Mouse (Mus musculus) heart, adult 2 months (tissue): Measurements from ENCODE around the gene 1700012B07Rik. TPM values are rescaled to one million over a fixed set of nuclear protein-coding genes. Genes with fewer than 3 reads are reported as not detected.

Experiments
- DNase-seq, 2 experiments: peaks; one replicate each; pipeline ENCODE4 v3.0.0; 2021
- H3K27ac ChIP-seq: fragments of 200-600 bp; 2 replicates; pipeline ENCODE4 v1.8.1; 2022
- H3K27me3 ChIP-seq: fragments of 200-500 bp; 2 replicates; pipeline ENCODE4 v1.6.1; 2012; ENCODE audit warnings: mild to moderate bottlenecking, low read length, inconsistent platforms, mixed read lengths; ENCODE audit not compliant: control insufficient read depth, insufficient read depth
- H3K36me3 ChIP-seq: fragments of 200-500 bp; 2 replicates; pipeline ENCODE4 v1.6.1; 2012; ENCODE audit warnings: low read length, inconsistent platforms; ENCODE audit not compliant: control insufficient read depth, insufficient read depth
- H3K4me1 ChIP-seq: fragments of 200-500 bp; 2 replicates; pipeline ENCODE4 v1.6.1; 2011; ENCODE audit warnings: low read length; ENCODE audit not compliant: control insufficient read depth, insufficient read depth
- H3K4me3 ChIP-seq: fragments of 200-600 bp; 2 replicates; pipeline ENCODE4 v1.8.1; 2022
- H3K79me2 ChIP-seq: fragments of 200-500 bp; replicated peaks from 2 replicates; pipeline ENCODE4 v1.6.1; 2012; ENCODE audit warnings: mild to moderate bottlenecking, inconsistent platforms, low read length, moderate library complexity, mixed read lengths; ENCODE audit not compliant: control insufficient read depth, insufficient read depth
- H3K9ac ChIP-seq: fragments of 200-500 bp; 2 replicates; pipeline ENCODE4 v1.6.1; 2012; ENCODE audit warnings: low read depth, mild to moderate bottlenecking, control low read depth, inconsistent platforms, low read length, mixed read lengths
- CTCF ChIP-seq: fragments of 200-600 bp; IDR thresholded peaks from 2 replicates; pipeline ENCODE4 v1.8.1; 2022; ENCODE audit warnings: antibody characterized with exemption, mild to moderate bottlenecking, moderate library complexity
- EP300 ChIP-seq: fragments of 200-500 bp; IDR thresholded peaks from 2 replicates; pipeline ENCODE4 v1.6.1; 2011; ENCODE audit warnings: low read depth, low read length, control low read depth; ENCODE audit not compliant: insufficient read depth
- POLR2A ChIP-seq: fragments of 200-500 bp; IDR thresholded peaks from 2 replicates; pipeline ENCODE4 v1.6.1; 2011; ENCODE audit warnings: mild to moderate bottlenecking, low read depth, low read length, control low read depth; ENCODE audit not compliant: insufficient read depth
- WGBS: fragments of 180-500 bp; shearing (Covaris S2); methylation state at CpG from one replicate; pipeline ENCODE4 v1.1.7; 2018; 5-methylcytosine and 5-hydroxymethylcytosine counted together
- intact Hi-C: fragments of 180-260 bp; cut with DNase I; formaldehyde crosslinking; loops from one replicate; pipeline ENCODE4 v1.15.1; 2025
- polyA plus RNA-seq: library from polyadenylated mRNA; depleted of rRNA; stranded (reverse); fragments of >200 nt; gene quantifications from 2 replicates; pipeline ENCODE4 v1.2.3, GENCODE M21; 2012
- total RNA-seq, 2 experiments: library from RNA; stranded (reverse); gene quantifications; 2 replicates each; pipeline ENCODE4 v1.2.3; 2021

1700012B07Rik gene
- total and polyA plus RNA-seq, 3 experiments, result not detected

GRCm38 (mm10) chr11:109811721-109812120 is 16.1 kb downstream of the 1700012B07Rik start:
- DNase-seq, result no peak
- Histone ChIP-seq H3K4me1 (no peaks in the 10 kb centered on the region), H3K27ac (no peak overlapping the region), H3K79me2 (no peaks in the 10 kb centered on the region), H3K36me3 (no peaks in the 10 kb centered on the region), H3K9ac (no peak overlapping the region), H3K4me3 (no peak overlapping the region), H3K27me3 (no peaks in the 10 kb centered on the region)
- WGBS, result 27% methylated on average over 2 of the region's 2 CpGs
- TF ChIP-seq CTCF, result no peak
- no peak for TF ChIP-seq POLR2A
- no peak for TF ChIP-seq EP300
- intact Hi-C loops, result no loop called here

GRCm38 (mm10) chr11:109809175-109809855 is 18.5 kb downstream of the 1700012B07Rik start:
- Histone ChIP-seq H3K36me3 (no peaks in the 10 kb centered on the region), H3K27ac (no peak overlapping the region), H3K27me3 (no peaks in the 10 kb centered on the region), H3K4me1 (no peaks in the 10 kb centered on the region), H3K4me3 (no peak overlapping the region), H3K9ac (no peak overlapping the region), H3K79me2 (no peaks in the 10 kb centered on the region)
- intact Hi-C loops, result no loop called here
- TF ChIP-seq EP300 (no peak), POLR2A (no peak), CTCF (no peak)
- DNase-seq, result no peak
- WGBS, result 56% methylated on average over 4 of the region's 4 CpGs

GRCm38 (mm10) chr11:109801515-109801914 is 26.3 kb downstream of the 1700012B07Rik start:
- Histone ChIP-seq H3K4me1 (no peaks in the 10 kb centered on the region), H3K27me3 (no peaks in the 10 kb centered on the region), H3K79me2 (no peaks in the 10 kb centered on the region), H3K9ac (no peak overlapping the region), H3K4me3 (no peak overlapping the region), H3K36me3 (no peaks in the 10 kb centered on the region), H3K27ac (no peak overlapping the region)
- DNase-seq, result no peak
- 65% methylated on average over 1 of the region's 1 CpGs for WGBS
- TF ChIP-seq EP300 (no peak), POLR2A (no peak), CTCF (no peak)
- intact Hi-C loops, result no loop called here

GRCm38 (mm10) chr11:109797531-109797930 is 30.3 kb downstream of the 1700012B07Rik start:
- no peak for TF ChIP-seq EP300
- TF ChIP-seq POLR2A, result no peak
- TF ChIP-seq CTCF, result no peak
- WGBS, result 62% methylated on average over 6 of the region's 6 CpGs
- Histone ChIP-seq H3K36me3 (no peaks in the 10 kb centered on the region), H3K4me3 (no peak overlapping the region), H3K27me3 (no peaks in the 10 kb centered on the region), H3K79me2 (no peaks in the 10 kb centered on the region), H3K27ac (no peak overlapping the region), H3K4me1 (no peaks in the 10 kb centered on the region), H3K9ac (no peak overlapping the region)
- intact Hi-C loops, result no loop called here
- DNase-seq, result no peak

- TF ChIP-seq CTCF, result no peak
- no peak for TF ChIP-seq POLR2A
- TF ChIP-seq EP300, result no peak
- H3K9ac ChIP-seq, result no peak overlapping the region
- no peaks in the 10 kb centered on the region for H3K27me3 ChIP-seq
- WGBS, result 35% methylated on average over 2 of the region's 2 CpGs
- no peaks in the 10 kb centered on the region for H3K36me3 ChIP-seq
- DNase-seq, result no peak
- no peaks in the 10 kb centered on the region for H3K79me2 ChIP-seq
- H3K27ac ChIP-seq, result no peak overlapping the region
- H3K4me3 ChIP-seq, result no peak overlapping the region
- H3K4me1 ChIP-seq, result no peaks in the 10 kb centered on the region
- intact Hi-C loops, result no loop called here
Measured at GRCm38 (mm10) chr11:109795536-109795935, 32.3 kb downstream of the 1700012B07Rik start.

- no peak overlapping the region for H3K9ac ChIP-seq
- WGBS, result 82% methylated on average over 4 of the region's 4 CpGs
- intact Hi-C loops, result no loop called here
Measured at GRCm38 (mm10) chr11:109793578-109793977, 34.3 kb downstream of the 1700012B07Rik start.

More at GRCm38 (mm10) chr11:109793578-109793977, 34.3 kb downstream of the 1700012B07Rik start:
- Histone ChIP-seq H3K27me3 (no peaks in the 10 kb centered on the region), H3K4me1 (no peaks in the 10 kb centered on the region), H3K27ac (no peak overlapping the region), H3K79me2 (no peaks in the 10 kb centered on the region), H3K4me3 (no peak overlapping the region), H3K36me3 (no peaks in the 10 kb centered on the region)
- DNase-seq, result no peak
- TF ChIP-seq CTCF (no peak), EP300 (no peak), POLR2A (no peak)
